Comparison of ENCODE assay signal across 15 mouse cellular contexts in genomic region chr1:165933915-165934647, GRCm38 (mm10).
DNase-seq lines count a peak whose midpoint lies in the region; ATAC-seq lines count a peak whose summit lies in the region.
"Had no signal": no experiment of that assay in that cellular context is flagged by ENCODE, and none has a peak within 500 bp of the region (broad histone marks: within the 10 kb centered on the region; RNA-seq: fewer than 3 reads in every experiment).

No protein-coding gene starts in this region.

- ATAC-seq in forebrain, embryonic 14.5 days, result no peak
- no peak for ATAC-seq in midbrain, embryonic 14.5 days (ENCODE audit: low FRiP score, low TSS enrichment)

- H3K27ac ChIP-seq in forebrain, embryonic 14.5 days (ENCODE audit: low read depth, low read length), result peak overlapping the region; percentile 90
- peak overlapping the region; percentile 74 for H3K27ac ChIP-seq in midbrain, embryonic 14.5 days (replicated peaks; ENCODE audit: low read depth, low read length)
- H3K27ac ChIP-seq: embryonic facial prominence, embryonic 10.5 days; limb, embryonic 10.5 days had no signal

- peak overlapping the region; percentile 56 for H3K4me2 ChIP-seq in forebrain, embryonic 14.5 days (ENCODE audit: low read length)
- H3K4me2 ChIP-seq in midbrain, embryonic 14.5 days (ENCODE audit: low read length), result peak overlapping the region; percentile 44
- H3K4me2 ChIP-seq: lung, embryonic 14.5 days had no signal

- H3K36me3 ChIP-seq in forebrain, embryonic 14.5 days (ENCODE audit: control insufficient read depth, insufficient read depth, low read length), result 0 out of 2 replicates have a peak, but pooled peaks cover 2% of the 10 kb centered on the region
- H3K36me3 ChIP-seq in midbrain, embryonic 14.5 days (ENCODE audit: control insufficient read depth, insufficient read depth, low read length), result no peaks in the 10 kb centered on the region
- H3K36me3 ChIP-seq: embryonic facial prominence, embryonic 10.5 days; limb, embryonic 10.5 days had no signal

- peak overlapping the region; percentile 47; the same call in 1 of the 2 replicates for H3K9ac ChIP-seq in forebrain, embryonic 14.5 days (ENCODE audit: low read length)
- no peak overlapping the region; the same call in 1 of the 2 replicates for H3K9ac ChIP-seq in midbrain, embryonic 14.5 days (replicated peaks; ENCODE audit: low read length)
- H3K9ac ChIP-seq: lung, embryonic 14.5 days had no signal

- H3K27me3 ChIP-seq in forebrain, embryonic 14.5 days (replicated peaks; ENCODE audit: control insufficient read depth, insufficient read depth, low read length), result no peaks in the 10 kb centered on the region
- no peaks in the 10 kb centered on the region for H3K27me3 ChIP-seq in midbrain, embryonic 14.5 days (ENCODE audit: control insufficient read depth, insufficient read depth, low read length)

- WGBS in forebrain, embryonic 14.5 days, result 10% methylated on average over 5 of the region's 5 CpGs
- 47% methylated on average over 5 of the region's 5 CpGs for WGBS in midbrain, embryonic 14.5 days

- H3K4me1 ChIP-seq in forebrain, embryonic 14.5 days (ENCODE audit: control insufficient read depth, insufficient read depth, low read length), result peaks cover 22% of the 10 kb centered on the region
- peaks cover 21% of the 10 kb centered on the region; the same call in 1 of the 2 replicates for H3K4me1 ChIP-seq in midbrain, embryonic 14.5 days (ENCODE audit: control insufficient read depth, insufficient read depth, low read length)

- DNase-seq in spleen, postnatal 36 days (ENCODE audit: low spot score in 2 of 2), result peak; percentile 27 to 30
- DNase-seq in spleen, postnatal 14 days (ENCODE audit: low spot score in 2 of 2), result no peak
- DNase-seq in forebrain, embryonic 14.5 days (ENCODE audit: low spot score), result peak; percentile 21
- DNase-seq in midbrain, embryonic 14.5 days, result peak; percentile 23
- no peak for DNase-seq in heart, adult 18-20 months
- DNase-seq in layer of hippocampus, postnatal 14 days (ENCODE audit: low spot score in 2 of 2), result no peak
- no peak for DNase-seq in right cerebral cortex, postnatal 4 days
- DNase-seq: adrenal gland, postnatal 25 days; cerebellum, adult 8-10 months; heart, postnatal 10 days; kidney, adult 8-10 months; lung, embryonic 14.5 days; thymus, postnatal 36 days had no signal

- H3K9me3 ChIP-seq in forebrain, embryonic 14.5 days (replicated peaks; ENCODE audit: control insufficient read depth, low read length), result no peaks in the 10 kb centered on the region
- H3K9me3 ChIP-seq in midbrain, embryonic 14.5 days (ENCODE audit: control insufficient read depth, low read length), result no peaks in the 10 kb centered on the region
- H3K9me3 ChIP-seq: embryonic facial prominence, embryonic 10.5 days; limb, embryonic 10.5 days had no signal

- H3K4me3 ChIP-seq in forebrain, embryonic 14.5 days (ENCODE audit: low read depth, low read length), result peak overlapping the region; percentile 31
- peak overlapping the region; percentile 19 for H3K4me3 ChIP-seq in midbrain, embryonic 14.5 days (replicated peaks; ENCODE audit: low read depth, low read length)
- H3K4me3 ChIP-seq: embryonic facial prominence, embryonic 10.5 days; limb, embryonic 10.5 days had no signal

Comparison
In these comparisons a context has a peak if more than half of its experiments do, and no peak if none do; other contexts are left out.
1. DNase-seq: peak in spleen, postnatal 36 days (2 of 2), forebrain, embryonic 14.5 days (single experiment) and midbrain, embryonic 14.5 days (single experiment); none in spleen, postnatal 14 days (0 of 2), heart, adult 18-20 months (0 of 2), layer of hippocampus, postnatal 14 days (0 of 2) and right cerebral cortex, postnatal 4 days (single experiment).